Mouse (Mus musculus) left cerebral cortex, postnatal 14 days (tissue): ENCODE data around the gene Sdc1. TPM values are rescaled to one million over a fixed set of nuclear protein-coding genes. Genes with fewer than 3 reads are reported as not detected.

Experiments
- DNase-seq, 2 experiments: peaks; one replicate each; pipeline ENCODE4 v3.0.0; 2021 to 2022; ENCODE audit warnings: low spot score in 2 of 2, mixed read lengths in 1 of 2
- intact Hi-C: fragments of 180-260 bp; cut with DNase I; formaldehyde crosslinking; loops from one replicate; pipeline ENCODE4 v1.15.1; 2025
- long read RNA-seq, 2 experiments: library from polyadenylated mRNA; stranded (forward); transcript quantifications; one replicate each; pipeline ENCODE4 v2.0.0; 2021
- total RNA-seq, 2 experiments: library from RNA; stranded (reverse); gene quantifications; 2 replicates each; pipeline ENCODE4 v1.2.3; 2021

The Sdc1 gene
- total RNA-seq = 1 to 10 TPM; 2.0 to 2.4 TPM
- long read RNA-seq, experiment 1, transcript Sdc1-201 (5 exons, 3,157 nt) = major isoform, 5 of 5 reads
- long read RNA-seq, experiment 1, partial matches to known transcripts = 0 of 5 reads
- long read RNA-seq, experiment 1, other reads (novel, unspliced or antisense) = 0 of 5 reads
- long read RNA-seq, experiment 2, partial matches to known transcripts = 0 of 4 reads
- long read RNA-seq, experiment 2, other reads (novel, unspliced or antisense) = 0 of 4 reads

- peak in 1 of 2 experiments; percentile 57 for DNase-seq
- intact Hi-C loops = no loop called here
Measured at GRCm38 (mm10) chr12:8770946-8771843, at the start of gene Sdc1. Gene Sdc1 (plus strand): TSS chr12:8771323.

- DNase-seq = no peak
- intact Hi-C loops = no loop called here
Measured at GRCm38 (mm10) chr12:8726890-8727289, 44.2 kb upstream of the Sdc1 start.

- DNase-seq = no peak
- intact Hi-C loops = no loop called here
Measured at GRCm38 (mm10) chr12:8728739-8729138, 42.4 kb upstream of the Sdc1 start.

GRCm38 (mm10) chr12:8753654-8754053 lies 17.5 kb upstream of the Sdc1 start:
- intact Hi-C loops = no loop called here
- DNase-seq = no peak

- intact Hi-C loops = no loop called here
- peak; percentile 37 to 81 for DNase-seq
Measured at GRCm38 (mm10) chr12:8754116-8754515, 17.0 kb upstream of the Sdc1 start.

DNA sequence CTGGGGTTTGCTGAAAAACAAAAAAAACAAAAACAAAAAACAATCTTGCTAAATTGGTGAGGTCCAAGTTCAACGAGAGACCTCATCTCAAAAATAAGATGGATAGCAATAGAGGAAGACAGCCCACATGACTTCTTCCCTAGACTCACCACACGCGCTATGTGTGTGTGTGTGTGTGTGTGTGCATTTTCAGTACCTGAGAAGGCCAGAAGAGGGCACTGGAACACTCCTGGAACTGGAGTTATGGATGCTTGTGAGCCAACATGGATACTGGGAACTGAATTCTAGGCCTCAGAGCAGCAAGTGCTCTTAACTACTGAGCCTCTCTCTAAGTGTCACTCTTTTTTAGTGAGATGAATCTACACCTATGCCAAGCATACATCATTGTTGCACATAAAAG lies 13.1 kb upstream of the Sdc1 start:
- intact Hi-C loops = no loop called here
- DNase-seq = no peak

- intact Hi-C loops = no loop called here
- DNase-seq = no peak
Measured at GRCm38 (mm10) chr12:8759115-8759514, 12.0 kb upstream of the Sdc1 start.

- intact Hi-C loops = no loop called here
- DNase-seq = no peak
Measured at GRCm38 (mm10) chr12:8759779-8760178, 11.3 kb upstream of the Sdc1 start.

DNA sequence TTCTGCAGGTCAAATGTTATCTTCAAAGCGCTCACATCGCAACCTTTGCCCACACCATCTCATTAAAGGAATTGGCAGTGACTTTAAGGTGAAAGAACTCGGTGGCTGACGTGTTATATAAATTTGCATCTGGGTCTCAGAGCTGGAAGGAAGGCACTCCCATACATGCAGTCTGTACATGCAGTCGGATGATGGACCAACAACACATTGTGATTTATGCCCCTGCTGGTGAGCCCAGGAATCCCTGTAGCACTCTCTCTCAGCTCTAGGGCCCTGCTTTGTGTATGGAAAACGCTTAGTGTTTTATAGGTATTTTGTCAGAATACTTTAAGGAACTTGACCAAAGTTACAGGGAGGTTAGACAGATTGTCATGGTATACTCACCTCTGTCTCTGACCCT lies 10.6 kb upstream of the Sdc1 start:
- DNase-seq = no peak
- intact Hi-C loops = no loop called here

- intact Hi-C loops = no loop called here
- DNase-seq = no peak
Measured at GRCm38 (mm10) chr12:8761058-8761457, 10.1 kb upstream of the Sdc1 start.

DNA sequence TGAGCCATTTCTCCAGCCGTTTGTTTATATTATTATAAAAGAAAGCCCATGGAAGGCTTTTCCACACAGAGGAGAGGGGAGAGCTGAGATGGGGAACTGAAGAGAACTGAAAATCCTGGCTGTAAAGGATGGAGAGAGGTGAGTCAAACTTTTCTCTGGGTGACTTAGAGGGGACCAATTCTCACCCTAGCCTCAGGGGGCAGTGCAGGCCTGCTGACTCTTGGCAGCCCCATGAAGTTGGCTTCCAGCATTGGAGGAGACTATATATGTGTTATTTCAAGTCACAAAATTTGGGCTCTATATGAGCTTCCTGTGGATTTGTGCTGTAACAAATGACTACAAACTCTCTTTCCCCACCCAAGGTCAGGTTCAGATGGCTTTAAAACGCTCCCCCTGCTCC lies 8.5 kb upstream of the Sdc1 start:
- intact Hi-C loops = no loop called here
- no peak for DNase-seq

GRCm38 (mm10) chr12:8764221-8764930 lies 6.7 kb upstream of the Sdc1 start:
- intact Hi-C loops = no loop called here
- DNase-seq = no peak

DNA sequence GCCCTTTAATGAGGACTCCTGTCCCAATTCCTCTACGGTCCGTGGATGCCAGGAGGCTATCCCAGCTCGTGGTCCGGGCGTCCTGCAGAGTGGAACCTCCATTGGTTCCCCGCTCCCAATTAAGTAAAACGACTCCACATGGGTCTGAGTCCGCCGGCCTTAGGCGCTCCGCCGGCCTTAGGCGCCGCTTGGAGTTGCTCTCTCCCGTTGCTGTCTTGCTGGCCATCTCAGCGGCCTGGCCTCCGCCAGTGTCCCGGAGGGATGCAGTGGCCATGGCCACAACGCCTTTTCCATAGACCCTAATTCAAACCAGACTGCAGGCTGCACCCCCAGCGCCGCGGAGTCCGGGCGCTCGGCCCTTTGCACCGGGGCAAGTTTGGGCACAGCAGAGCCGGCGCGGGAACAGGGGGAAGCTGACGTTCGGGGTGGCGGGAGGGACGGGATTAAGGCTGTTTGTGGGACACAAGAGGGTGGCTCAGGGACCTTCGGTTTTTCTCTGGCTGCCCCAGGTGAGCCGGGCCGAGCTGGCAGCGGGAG lies 789 bp downstream of the Sdc1 start:
- DNase-seq = no peak
- intact Hi-C loops = no loop called here

GRCm38 (mm10) chr12:8772451-8773143 lies 1.5 kb downstream of the Sdc1 start:
- DNase-seq = no peak
- intact Hi-C loops = no loop called here

DNA sequence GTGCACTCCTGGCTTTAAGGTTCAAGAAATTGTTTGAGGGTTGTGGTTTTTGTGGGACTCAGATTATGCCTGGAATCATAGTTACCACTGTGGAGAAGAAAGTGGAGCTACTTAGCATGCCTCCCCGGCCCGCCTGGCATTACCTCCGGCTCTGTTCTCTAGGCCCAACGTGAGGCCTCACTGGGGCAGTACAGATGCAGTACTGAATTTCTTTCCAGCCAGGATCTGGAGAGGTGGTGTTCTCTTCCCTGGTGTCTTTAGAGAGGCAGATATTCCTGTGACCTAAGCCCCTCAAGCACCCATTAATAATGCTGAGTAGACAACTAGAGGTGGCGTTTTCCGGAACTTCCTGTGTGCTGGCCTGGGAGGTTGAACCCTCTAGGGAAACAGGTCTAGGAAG lies 2.2 kb downstream of the Sdc1 start:
- intact Hi-C loops = no loop called here

GRCm38 (mm10) chr12:8774183-8774582 lies 3.1 kb downstream of the Sdc1 start:
- DNase-seq = no peak
- intact Hi-C loops = no loop called here

More for the DNA sequence above, 2.2 kb downstream of the Sdc1 start:
- DNase-seq = no peak

- intact Hi-C loops = no loop called here
- no peak for DNase-seq
Measured at GRCm38 (mm10) chr12:8776206-8776605, 5.1 kb downstream of the Sdc1 start.

DNA sequence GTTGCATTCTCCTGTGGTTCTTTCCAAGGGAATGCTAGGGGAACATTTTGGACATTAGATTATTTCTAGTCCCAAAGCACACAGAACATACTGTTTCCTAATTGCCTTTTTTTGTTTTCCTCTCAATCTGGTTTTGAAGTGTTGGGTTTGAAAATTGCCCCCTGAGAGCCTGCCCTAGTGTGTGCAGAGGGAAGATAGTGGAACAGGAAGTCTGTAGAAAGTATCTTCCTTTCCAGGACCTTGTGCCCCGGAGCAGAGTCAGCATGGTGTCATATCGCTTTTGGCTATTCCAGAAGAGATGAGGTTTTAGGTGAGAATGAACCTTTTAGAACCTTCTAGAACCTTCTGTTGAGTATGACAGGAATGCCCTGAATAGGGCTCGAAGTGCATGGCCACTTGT lies 5.6 kb downstream of the Sdc1 start:
- intact Hi-C loops = no loop called here
- DNase-seq = no peak

GRCm38 (mm10) chr12:8778106-8778505 lies 7.0 kb downstream of the Sdc1 start:
- intact Hi-C loops = no loop called here

GRCm38 (mm10) chr12:8779851-8780250 lies 8.7 kb downstream of the Sdc1 start:
- intact Hi-C loops = no loop called here
- DNase-seq = no peak

More at GRCm38 (mm10) chr12:8778106-8778505, 7.0 kb downstream of the Sdc1 start:
- no peak for DNase-seq
